Mouse (Mus musculus): ENCODE measurements around the gene Enkd1. TPM values are rescaled to one million over a fixed set of nuclear protein-coding genes. Genes with fewer than 3 reads are reported as not detected.
A peak's percentile ranks its signal among the peaks of the same experiment; 100 is the strongest.

Enkd1 gene
- 11.6 and 13.4 TPM in 2 replicates for polyA plus RNA-seq (2014; fragmentation: Nextera tagmentation; extraction: Ambion mirVana)

GRCm38 (mm10) chr8:105707498-105708403 is at the start of gene Enkd1, which contains the start of gene 4933405L10Rik:
Enkd1 (minus strand) TSS chr8:105708210.
4933405L10Rik (plus strand) TSS chr8:105707655.
- no peaks in the 10 kb centered on the region for H3K27me3 ChIP-seq (ENCODE audit: control insufficient read depth, insufficient read depth, low read length)
- H3K4me2 ChIP-seq (replicated peaks), result peak within 1 kb of the TSS; percentile 91
- H3K4me3 ChIP-seq (replicated peaks; ENCODE audit: low read length), result peak within 1 kb of the TSS; percentile 52
- peak within 1 kb of the TSS; percentile 62 for H3K9ac ChIP-seq
- no peak within 1 kb of the TSS for H3K27ac ChIP-seq
- peak; percentile 85 for ATAC-seq (ENCODE audit: low FRiP score)
- no peaks in the 10 kb centered on the region for H3K9me3 ChIP-seq (ENCODE audit: control insufficient read depth, low read length)
- H3K36me3 ChIP-seq (replicated peaks; ENCODE audit: control insufficient read depth, insufficient read depth), result 0 out of 2 replicates have a peak, but pooled peaks cover 12% of the 10 kb centered on the region
- DNase-seq (ENCODE audit: low spot score), result peak; percentile 94
- 1% methylated on average over 54 of the region's 55 CpGs for WGBS
- H3K4me1 ChIP-seq (replicated peaks; ENCODE audit: control insufficient read depth, insufficient read depth, low read length), result peaks cover 10% of the 10 kb centered on the region

DNA sequence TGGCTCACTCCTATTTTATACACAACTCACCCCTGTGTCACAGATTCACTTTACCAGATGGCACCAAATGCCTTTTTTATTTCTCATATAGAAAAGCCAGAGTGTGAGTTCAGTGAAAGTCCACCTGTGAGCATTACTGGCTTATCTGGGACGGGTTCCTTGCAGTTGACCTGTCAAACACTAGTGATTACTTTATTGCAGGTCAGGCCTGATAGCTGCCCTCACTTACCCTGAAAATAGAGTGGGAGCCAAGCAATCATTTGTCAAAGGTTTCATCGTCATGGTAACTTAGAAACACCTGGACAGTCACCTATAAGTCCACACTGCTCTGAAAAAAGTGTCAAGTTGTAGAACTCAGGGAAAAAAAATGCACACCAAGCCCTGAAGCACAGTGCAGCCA is 46.7 kb upstream of the Enkd1 start:
- WGBS, result 86% methylated on average over 2 of the region's 2 CpGs
- Histone ChIP-seq H3K27me3 (ENCODE audit: control insufficient read depth, insufficient read depth, low read length) (no peaks in the 10 kb centered on the region), H3K4me2 (replicated peaks) (no peak overlapping the region), H3K4me1 (replicated peaks; ENCODE audit: control insufficient read depth, insufficient read depth, low read length) (peaks cover 48% of the 10 kb centered on the region), H3K36me3 (replicated peaks; ENCODE audit: control insufficient read depth, insufficient read depth) (no peaks in the 10 kb centered on the region), H3K9me3 (ENCODE audit: control insufficient read depth, low read length) (no peaks in the 10 kb centered on the region), H3K27ac (no peak overlapping the region), H3K9ac (no peak overlapping the region), H3K4me3 (replicated peaks; ENCODE audit: low read length) (no peak overlapping the region)
- DNase-seq (ENCODE audit: low spot score), result no peak
- ATAC-seq (ENCODE audit: low FRiP score), result no peak

DNA sequence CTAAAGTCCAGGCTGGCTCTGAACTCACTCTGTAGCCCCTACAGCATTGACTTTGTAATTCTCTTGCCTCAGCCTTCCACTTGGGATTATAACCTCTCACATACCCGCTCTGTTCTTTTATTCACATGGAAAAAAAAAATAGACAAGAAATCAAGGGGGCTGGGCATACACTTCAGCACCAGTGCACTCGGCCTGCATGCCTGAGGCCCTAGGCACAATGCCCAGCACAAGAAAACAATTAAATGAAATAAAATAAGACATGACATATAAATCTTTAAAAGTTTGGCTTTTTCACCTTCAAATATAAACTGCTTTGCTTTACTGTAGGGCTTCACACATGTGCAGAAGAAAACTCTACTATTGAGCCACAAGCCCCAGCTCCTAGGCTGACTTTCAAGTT is 45.9 kb upstream of the Enkd1 start:
- Histone ChIP-seq H3K27me3 (ENCODE audit: control insufficient read depth, insufficient read depth, low read length) (no peaks in the 10 kb centered on the region), H3K9ac (no peak overlapping the region), H3K36me3 (replicated peaks; ENCODE audit: control insufficient read depth, insufficient read depth) (no peaks in the 10 kb centered on the region), H3K9me3 (ENCODE audit: control insufficient read depth, low read length) (no peaks in the 10 kb centered on the region), H3K27ac (no peak overlapping the region), H3K4me1 (replicated peaks; ENCODE audit: control insufficient read depth, insufficient read depth, low read length) (peaks cover 47% of the 10 kb centered on the region), H3K4me3 (replicated peaks; ENCODE audit: low read length) (no peak overlapping the region), H3K4me2 (replicated peaks) (no peak overlapping the region)
- 61% methylated on average over 2 of the region's 2 CpGs for WGBS
- DNase-seq (ENCODE audit: low spot score) (no peak), ATAC-seq (ENCODE audit: low FRiP score) (no peak)

- 10% methylated on average over 11 of the region's 11 CpGs for WGBS
- no peaks in the 10 kb centered on the region for H3K36me3 ChIP-seq (replicated peaks; ENCODE audit: control insufficient read depth, insufficient read depth)
- no peaks in the 10 kb centered on the region for H3K9me3 ChIP-seq (ENCODE audit: control insufficient read depth, low read length)
- peaks cover 38% of the 10 kb centered on the region for H3K4me1 ChIP-seq (replicated peaks; ENCODE audit: control insufficient read depth, insufficient read depth, low read length)
- peak overlapping the region; percentile 32; the same call in 1 of the 2 replicates for H3K9ac ChIP-seq
- H3K4me2 ChIP-seq (replicated peaks), result peak overlapping the region; percentile 20
- H3K27ac ChIP-seq, result no peak overlapping the region
- no peaks in the 10 kb centered on the region for H3K27me3 ChIP-seq (ENCODE audit: control insufficient read depth, insufficient read depth, low read length)
- DNase-seq (ENCODE audit: low spot score) (peak; percentile 38), ATAC-seq (ENCODE audit: low FRiP score) (peak; percentile 48; the same call in 1 of the 2 replicates)
- H3K4me3 ChIP-seq (replicated peaks; ENCODE audit: low read length), result no peak overlapping the region
These were observed 42.6 kb upstream of the Enkd1 start for GRCm38 (mm10) chr8:105750606-105751005.

DNA sequence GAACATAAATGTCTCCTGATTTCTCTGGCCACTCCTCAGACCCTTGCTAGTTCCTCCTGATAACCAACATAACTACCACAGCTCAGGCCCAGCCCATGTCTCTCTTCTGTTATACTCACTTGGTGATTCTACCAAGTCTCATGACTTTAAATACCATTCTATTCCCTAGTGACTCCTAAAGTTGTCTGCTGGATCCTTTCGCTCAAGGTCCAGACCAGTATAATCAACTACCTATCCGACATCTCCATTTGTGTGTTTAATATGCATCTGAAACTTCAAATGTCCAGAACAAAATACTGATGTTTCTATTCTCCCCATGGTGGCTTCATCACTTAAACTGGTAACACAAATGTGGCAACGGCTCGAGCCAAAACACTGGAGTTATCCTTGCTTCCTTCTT is 35.3 kb upstream of the Enkd1 start:
- Histone ChIP-seq H3K4me2 (replicated peaks) (no peak overlapping the region), H3K36me3 (replicated peaks; ENCODE audit: control insufficient read depth, insufficient read depth) (0 out of 2 replicates have a peak, but pooled peaks cover 1% of the 10 kb centered on the region), H3K27me3 (ENCODE audit: control insufficient read depth, insufficient read depth, low read length) (no peaks in the 10 kb centered on the region), H3K9ac (no peak overlapping the region), H3K9me3 (ENCODE audit: control insufficient read depth, low read length) (no peaks in the 10 kb centered on the region), H3K27ac (no peak overlapping the region), H3K4me3 (replicated peaks; ENCODE audit: low read length) (no peak overlapping the region), H3K4me1 (replicated peaks; ENCODE audit: control insufficient read depth, insufficient read depth, low read length) (no peaks in the 10 kb centered on the region; the same call in 1 of the 2 replicates)
- 90% methylated on average over 4 of the region's 4 CpGs for WGBS
- DNase-seq (ENCODE audit: low spot score) (no peak), ATAC-seq (ENCODE audit: low FRiP score) (no peak)

DNA sequence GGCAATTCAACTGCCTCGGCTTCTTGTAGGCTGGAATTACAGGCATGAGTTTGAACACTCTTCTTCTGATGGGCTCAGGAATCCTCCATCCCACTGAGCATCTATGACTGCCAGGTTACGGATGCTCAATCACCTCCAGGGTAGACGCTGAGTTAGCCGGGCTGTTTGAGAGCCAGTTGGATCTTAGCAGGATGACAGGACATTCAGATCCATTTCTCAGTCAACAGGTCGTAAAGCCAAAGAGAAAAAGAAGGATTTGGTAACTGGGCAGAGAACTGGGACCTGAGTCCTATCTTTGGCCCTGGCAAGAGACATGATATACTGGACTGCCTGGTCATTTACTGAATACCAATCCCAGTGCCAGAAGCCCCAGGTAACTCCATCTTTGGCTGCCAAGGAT is 31.2 kb upstream of the Enkd1 start:
- Histone ChIP-seq H3K36me3 (replicated peaks; ENCODE audit: control insufficient read depth, insufficient read depth) (0 out of 2 replicates have a peak, but pooled peaks cover 4% of the 10 kb centered on the region), H3K4me2 (replicated peaks) (no peak overlapping the region), H3K27me3 (ENCODE audit: control insufficient read depth, insufficient read depth, low read length) (no peaks in the 10 kb centered on the region), H3K9me3 (ENCODE audit: control insufficient read depth, low read length) (no peaks in the 10 kb centered on the region), H3K9ac (no peak overlapping the region), H3K4me1 (replicated peaks; ENCODE audit: control insufficient read depth, insufficient read depth, low read length) (no peaks in the 10 kb centered on the region), H3K27ac (no peak overlapping the region), H3K4me3 (replicated peaks; ENCODE audit: low read length) (no peak overlapping the region)
- 95% methylated on average over 5 of the region's 5 CpGs for WGBS
- no peak for DNase-seq (ENCODE audit: low spot score)
- ATAC-seq (ENCODE audit: low FRiP score), result no peak

GRCm38 (mm10) chr8:105732186-105732585 is 24.2 kb upstream of the Enkd1 start:
- Histone ChIP-seq H3K9ac (no peak overlapping the region), H3K27me3 (ENCODE audit: control insufficient read depth, insufficient read depth, low read length) (no peaks in the 10 kb centered on the region)

DNA sequence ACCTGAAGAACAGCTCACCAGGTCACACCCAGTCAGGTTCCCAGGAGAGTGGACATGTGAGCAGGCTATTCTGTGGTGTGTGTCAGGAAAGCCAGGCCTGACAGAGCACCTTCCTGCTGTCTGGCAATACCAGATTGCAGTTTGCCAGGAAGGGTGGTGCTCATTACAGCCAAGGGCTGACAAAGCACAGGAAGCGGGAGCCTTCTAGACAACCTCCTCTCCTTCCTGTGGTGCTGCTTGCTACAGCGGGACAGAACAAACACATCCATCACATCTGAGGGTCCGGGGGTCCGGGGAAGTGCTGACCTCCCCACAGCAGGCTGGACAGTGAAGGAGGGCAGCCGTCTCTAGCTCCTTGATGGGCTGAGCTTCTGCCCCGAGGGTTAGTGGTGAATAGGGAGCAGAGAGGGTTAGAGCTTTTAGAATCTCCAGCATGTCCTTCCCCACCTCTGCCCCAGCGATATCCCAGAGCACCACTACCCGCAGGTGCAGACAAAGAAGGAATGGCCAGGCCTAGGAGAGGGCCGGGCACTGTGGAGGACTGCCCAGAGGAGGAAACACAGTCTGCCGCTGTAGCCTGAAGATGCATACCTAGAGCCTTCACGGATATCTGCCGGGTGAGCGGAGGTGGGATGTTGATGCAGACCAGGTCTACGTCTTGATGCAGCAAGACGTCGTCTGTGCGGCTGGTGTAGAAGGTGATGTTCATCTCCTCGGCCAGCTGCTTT is 19.6 kb upstream of the Enkd1 start:
- no peaks in the 10 kb centered on the region for H3K9me3 ChIP-seq (ENCODE audit: control insufficient read depth, low read length)
- ATAC-seq (ENCODE audit: low FRiP score) (no peak), DNase-seq (ENCODE audit: low spot score) (no peak)
- 95% methylated on average over 18 of the region's 18 CpGs for WGBS
- H3K27ac ChIP-seq, result no peak overlapping the region
- no peak overlapping the region for H3K4me2 ChIP-seq (replicated peaks)
- no peak overlapping the region for H3K4me3 ChIP-seq (replicated peaks; ENCODE audit: low read length)
- H3K9ac ChIP-seq, result no peak overlapping the region
- H3K27me3 ChIP-seq (ENCODE audit: control insufficient read depth, insufficient read depth, low read length), result no peaks in the 10 kb centered on the region
- peaks cover 52% of the 10 kb centered on the region for H3K36me3 ChIP-seq (replicated peaks; ENCODE audit: control insufficient read depth, insufficient read depth)
- H3K4me1 ChIP-seq (replicated peaks; ENCODE audit: control insufficient read depth, insufficient read depth, low read length), result no peaks in the 10 kb centered on the region

More at GRCm38 (mm10) chr8:105732186-105732585, 24.2 kb upstream of the Enkd1 start:
- Histone ChIP-seq H3K9me3 (ENCODE audit: control insufficient read depth, low read length) (no peaks in the 10 kb centered on the region), H3K4me1 (replicated peaks; ENCODE audit: control insufficient read depth, insufficient read depth, low read length) (no peaks in the 10 kb centered on the region), H3K36me3 (replicated peaks; ENCODE audit: control insufficient read depth, insufficient read depth) (peaks cover 19% of the 10 kb centered on the region), H3K4me3 (replicated peaks; ENCODE audit: low read length) (no peak overlapping the region), H3K4me2 (replicated peaks) (no peak overlapping the region), H3K27ac (no peak overlapping the region)
- 91% methylated on average over 5 of the region's 5 CpGs for WGBS
- ATAC-seq (ENCODE audit: low FRiP score) (no peak), DNase-seq (ENCODE audit: low spot score) (no peak)

DNA sequence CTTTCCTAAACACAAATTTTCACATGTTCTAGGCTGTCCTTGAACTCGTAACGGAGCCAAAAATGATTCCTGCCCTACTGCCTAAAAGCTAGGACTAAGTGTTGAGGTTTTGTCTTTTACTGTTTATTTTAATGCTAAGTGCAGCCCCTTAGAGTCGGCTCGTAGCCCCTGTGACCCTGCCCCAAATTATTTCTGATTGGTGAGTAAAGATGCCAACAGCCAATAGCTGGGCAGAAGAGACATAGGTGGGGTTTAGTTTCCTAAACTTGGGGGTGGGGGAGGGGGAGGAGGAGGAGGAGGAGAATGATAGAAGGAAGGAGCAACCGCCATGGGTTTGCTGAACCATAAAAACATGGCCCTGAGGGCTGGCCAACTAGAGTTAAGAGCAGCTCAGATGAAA is 17.7 kb upstream of the Enkd1 start:
- Histone ChIP-seq H3K4me3 (replicated peaks; ENCODE audit: low read length) (no peak overlapping the region), H3K27me3 (ENCODE audit: control insufficient read depth, insufficient read depth, low read length) (no peaks in the 10 kb centered on the region), H3K4me1 (replicated peaks; ENCODE audit: control insufficient read depth, insufficient read depth, low read length) (no peaks in the 10 kb centered on the region), H3K9me3 (ENCODE audit: control insufficient read depth, low read length) (no peaks in the 10 kb centered on the region), H3K36me3 (replicated peaks; ENCODE audit: control insufficient read depth, insufficient read depth) (peaks cover 56% of the 10 kb centered on the region), H3K9ac (no peak overlapping the region), H3K4me2 (replicated peaks) (no peak overlapping the region), H3K27ac (no peak overlapping the region)
- no peak for DNase-seq (ENCODE audit: low spot score)
- WGBS, result 86% methylated on average over 5 of the region's 5 CpGs
- no peak for ATAC-seq (ENCODE audit: low FRiP score)
